Mouse (Mus musculus) liver, adult 2 months (tissue): ENCODE results near the gene Bid.

Experiments used
- CTCF ChIP-seq: fragments of 200-500 bp; IDR thresholded peaks from 2 replicates; pipeline ENCODE4 v1.5.1; 2011; ENCODE audit warnings: low read depth, low read length, control low read depth
- POLR2A ChIP-seq: fragments of 200-500 bp; IDR thresholded peaks from 2 replicates; pipeline ENCODE4 v1.6.1; 2011; ENCODE audit warnings: low read length, control low read depth; ENCODE audit not compliant: insufficient read depth; ENCODE audit errors: extremely low read depth

DNA sequence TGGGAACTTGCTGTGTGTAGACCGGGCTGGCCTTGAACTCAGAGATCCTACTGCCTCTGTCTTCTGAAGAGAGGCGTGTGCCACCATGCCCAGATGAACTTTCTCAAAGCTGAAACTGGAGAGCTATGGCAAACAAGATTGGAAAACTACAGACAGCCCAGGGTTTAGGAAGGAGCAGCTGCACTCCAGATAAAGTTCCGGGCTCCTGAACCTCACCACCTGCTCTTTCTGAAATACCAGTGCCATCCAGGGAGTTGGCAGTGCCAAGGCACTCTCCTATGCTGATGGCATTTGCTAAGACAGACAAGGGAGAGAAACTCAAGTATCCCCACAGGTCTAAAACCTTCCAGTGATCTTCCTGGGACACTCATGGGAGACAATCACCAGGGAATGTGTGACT lies 47.5 kb upstream of the Bid start:
- TF ChIP-seq POLR2A = no peak
- TF ChIP-seq CTCF = no peak
